In the genomic region with DNA sequence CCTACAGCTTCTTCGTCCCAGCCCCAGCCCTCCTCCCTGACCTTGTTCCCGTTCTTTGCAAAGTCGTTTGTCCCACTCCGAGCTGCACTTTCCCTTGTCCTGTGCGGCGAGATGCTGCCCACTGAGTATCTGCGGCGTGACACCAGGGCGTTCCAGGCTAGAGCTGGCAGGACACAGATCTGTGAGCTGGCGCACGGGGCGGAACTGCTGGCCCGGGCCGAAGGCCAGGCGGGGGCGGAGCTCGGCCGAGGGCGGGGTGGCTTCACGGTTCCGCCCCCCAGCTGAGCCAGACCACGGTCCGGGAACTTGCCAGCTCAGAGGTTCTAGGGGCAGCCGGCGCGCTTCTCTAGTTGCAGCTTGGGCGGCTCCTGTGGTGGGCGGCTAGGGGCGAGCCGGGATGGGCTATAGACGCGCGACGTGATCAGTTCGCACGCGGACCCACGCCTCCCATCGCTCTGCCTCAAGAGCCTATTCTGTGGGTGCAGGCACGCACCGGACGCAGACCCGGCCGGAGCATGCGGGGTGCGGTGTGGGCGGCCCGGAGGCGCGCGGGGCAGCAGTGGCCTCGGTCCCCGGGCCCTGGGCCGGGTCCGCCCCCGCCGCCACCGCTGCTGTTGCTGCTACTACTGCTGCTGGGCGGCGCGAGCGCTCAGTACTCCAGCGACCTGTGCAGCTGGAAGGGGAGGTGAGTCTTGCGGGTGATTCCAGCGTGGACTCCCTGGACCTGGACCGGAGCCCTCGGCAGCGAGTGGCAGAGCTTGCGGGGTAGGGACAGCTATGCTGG, we compare ENCODE assay signal across 8 mouse cellular contexts. TPM values are rescaled to one million over a fixed set of nuclear protein-coding genes. Genes with fewer than 3 reads are reported as not detected.
DNase-seq lines count a peak whose midpoint lies in the region; ATAC-seq and TF ChIP-seq lines count a peak whose summit lies in the region.

No protein-coding gene starts in this region.

- intact Hi-C loops in gastrocnemius, adult 2 months (cut with DNase I), result loop anchor here (1.0 to 5.0 kb wide), 3 partner anchors 29 to 105 kb away; partner anchors contain the start of gene B3gntl1
- intact Hi-C loops in left cerebral cortex, adult 2 months (cut with DNase I), result loop anchor here (2.0 kb wide), 2 partner anchors 30 to 48 kb away; partner anchors contain the start of gene B3gntl1

- peak overlapping the region; percentile 79 for H3K9ac ChIP-seq in hindbrain, embryonic 16.5 days (ENCODE audit: low read depth, low read length)

- H3K4me3 ChIP-seq in gastrocnemius, adult 2 months, result peak overlapping the region; percentile 76
- peak overlapping the region; percentile 91 for H3K4me3 ChIP-seq in hindbrain, embryonic 16.5 days (ENCODE audit: low read length)
- peak overlapping the region; percentile 81 for H3K4me3 ChIP-seq in left cerebral cortex, adult 2 months
- peak overlapping the region; percentile 100 for H3K4me3 ChIP-seq in macrophage (ENCODE audit: inconsistent target)

- H3K27me3 ChIP-seq in hindbrain, embryonic 16.5 days (replicated peaks; ENCODE audit: control insufficient read depth, insufficient read depth, low read length), result peaks cover 4% of the 10 kb centered on the region

- peaks cover 77% of the 10 kb centered on the region for H3K79me2 ChIP-seq in macrophage (ENCODE audit: inconsistent target)

- H3K4me2 ChIP-seq in hindbrain, embryonic 16.5 days (ENCODE audit: low read length), result peak overlapping the region; percentile 98

- peak; percentile 84 for DNase-seq in ZHBTc4 (ENCODE audit: low read depth, low spot score)
- peak; percentile 98 for DNase-seq in gastrocnemius, adult 2 months
- peak; percentile 78 to 82 for DNase-seq in left cerebral cortex, adult 2 months (ENCODE audit: extremely low spot score in 1 of 2, low spot score in 2 of 2)
- DNase-seq in retina, postnatal 7 days (ENCODE audit: low read depth, low spot score), result peak; percentile 46
- DNase-seq in urinary bladder, postnatal 25 days (ENCODE audit: low spot score), result peak; percentile 95

- WGBS in hindbrain, embryonic 16.5 days, result under 1% methylated on average over 61 of the region's 69 CpGs
- WGBS in macrophage (ENCODE audit: missing documents), result under 1% methylated on average over 59 of the region's 69 CpGs

- no peak for TF ChIP-seq CTCF in gastrocnemius, adult 2 months (IDR thresholded peaks at IDR 0.05)
- TF ChIP-seq CTCF in left cerebral cortex, adult 2 months (IDR thresholded peaks at IDR 0.05), result no peak

- ATAC-seq in common myeloid progenitor, adult 5-6 weeks (replicated peaks; ENCODE audit: low read depth, poor library complexity, severe bottlenecking), result peak; percentile 66
- peak; percentile 94 for ATAC-seq in hindbrain, embryonic 16.5 days

- peak overlapping the region; percentile 91 for H3K27ac ChIP-seq in gastrocnemius, adult 2 months
- H3K27ac ChIP-seq in hindbrain, embryonic 16.5 days (ENCODE audit: low read depth, low read length), result peak overlapping the region; percentile 75
- H3K27ac ChIP-seq in left cerebral cortex, adult 2 months, result peak overlapping the region; percentile 63
- peak overlapping the region; percentile 99 for H3K27ac ChIP-seq in macrophage

- H3K4me1 ChIP-seq in hindbrain, embryonic 16.5 days (ENCODE audit: control insufficient read depth, insufficient read depth, low read depth, low read length), result peaks cover 14% of the 10 kb centered on the region

- H3K9me3 ChIP-seq in hindbrain, embryonic 16.5 days (ENCODE audit: control insufficient read depth, low read length), result no peaks in the 10 kb centered on the region

- H3K36me3 ChIP-seq in hindbrain, embryonic 16.5 days (ENCODE audit: control insufficient read depth, insufficient read depth, low read length), result no peaks in the 10 kb centered on the region
- H3K36me3 ChIP-seq in macrophage (ENCODE audit: inconsistent target), result peaks cover under 1% of the 10 kb centered on the region; the same call in 1 of the 2 replicates

RNA-seq across cellular contexts. Expression of gene Metrnl, which starts 1.0 kb away (rescaled TPM):
- total RNA-seq in common myeloid progenitor, adult 5-6 weeks (2017), result 2.4 TPM in 1 of 2 replicates, not detected in the other
- 10 to 100 TPM in 1 of 2 experiments, 1 to 10 TPM in 1; 7.8 to 13.7 TPM for total RNA-seq in gastrocnemius, adult 2 months (2021)
- polyA plus RNA-seq in hindbrain, embryonic 16.5 days (2015; fragmentation: Nextera tagmentation; extraction: Ambion mirVana), result 25.0 and 29.5 TPM in 2 replicates
- 10 to 100 TPM; 14.6 to 18.6 TPM for total RNA-seq in left cerebral cortex, adult 2 months (2021)
- total RNA-seq in macrophage (2018; cell fraction: chromatin; rRNA removed), result 100 to 1,000 TPM in 20 of 26 experiments, 10 to 100 TPM in 6; 43.4 to 244 (median 138) TPM
- total RNA-seq in macrophage (2018; cell fraction: cytosol; rRNA removed), result 100 to 1,000 TPM; 176 to 352 (median 243) TPM
- total RNA-seq in macrophage (2018; cell fraction: nucleus; rRNA removed), result 100 to 1,000 TPM; 107 to 327 (median 236) TPM
- 161 to 284 TPM (median 167 TPM) in 3 replicates for polyA plus RNA-seq in macrophage (2018)

RNA-seq across cellular contexts. Expression of gene B3gntl1, which starts 29.4 kb away (rescaled TPM):
- total RNA-seq in common myeloid progenitor, adult 5-6 weeks (2017), result 8.8 and 16.2 TPM in 2 replicates
- total RNA-seq in gastrocnemius, adult 2 months (2021), result 1 to 10 TPM; 2.2 to 3.0 TPM
- 7.3 and 7.8 TPM in 2 replicates for polyA plus RNA-seq in hindbrain, embryonic 16.5 days (2015; fragmentation: Nextera tagmentation; extraction: Ambion mirVana)
- total RNA-seq in left cerebral cortex, adult 2 months (2021), result 1 to 10 TPM; 6.7 to 6.8 TPM
- total RNA-seq in macrophage (2018; cell fraction: chromatin; rRNA removed), result 10 to 100 TPM in 22 of 26 experiments, 1 to 10 TPM in 4; 1.8 to 34.8 (median 24.6) TPM
- 1 to 10 TPM in 24 of 26 experiments, under 1 TPM in 2; 0.62 to 3.8 (median 2.2) TPM for total RNA-seq in macrophage (2018; cell fraction: cytosol; rRNA removed)
- total RNA-seq in macrophage (2018; cell fraction: nucleus; rRNA removed), result 10 to 100 TPM in 16 of 26 experiments, 1 to 10 TPM in 10; 2.5 to 22.5 (median 12.6) TPM
- 2.3 to 3.5 TPM (median 2.8 TPM) in 3 replicates for polyA plus RNA-seq in macrophage (2018)

Comparison
In these comparisons a context has a peak if more than half of its experiments do, and no peak if none do; other contexts are left out.
1. Peak in every context shown above with its lines: DNase-seq, ATAC-seq, H3K4me3 ChIP-seq and H3K27ac ChIP-seq.
2. DNase-seq: peak in every context shown above with its lines; median percentile 98 in gastrocnemius, adult 2 months; 95 in urinary bladder, postnatal 25 days; 84 in ZHBTc4; 80 in left cerebral cortex, adult 2 months; 46 in retina, postnatal 7 days.